Mouse (Mus musculus): ENCODE results near the gene Rpl19.

- TF ChIP-seq CTCF (IDR thresholded peaks at IDR 0.05; ENCODE audit: insufficient read depth, low read depth, low read length): no peak
- TF ChIP-seq POLR2A (IDR thresholded peaks at IDR 0.05; ENCODE audit: insufficient read depth, low read depth, low read length): no peak
Measured at GRCm38 (mm10) chr11:98027297-98027688, 783 bp downstream of the Rpl19 start.
